Mouse (Mus musculus): ENCODE measurements around the gene Terb2.
"Not testable (repeated sequence)": the region's sequence is repeated elsewhere in the genome, so short reads cannot be mapped to it uniquely, and the experiment has no call there.

DNA sequence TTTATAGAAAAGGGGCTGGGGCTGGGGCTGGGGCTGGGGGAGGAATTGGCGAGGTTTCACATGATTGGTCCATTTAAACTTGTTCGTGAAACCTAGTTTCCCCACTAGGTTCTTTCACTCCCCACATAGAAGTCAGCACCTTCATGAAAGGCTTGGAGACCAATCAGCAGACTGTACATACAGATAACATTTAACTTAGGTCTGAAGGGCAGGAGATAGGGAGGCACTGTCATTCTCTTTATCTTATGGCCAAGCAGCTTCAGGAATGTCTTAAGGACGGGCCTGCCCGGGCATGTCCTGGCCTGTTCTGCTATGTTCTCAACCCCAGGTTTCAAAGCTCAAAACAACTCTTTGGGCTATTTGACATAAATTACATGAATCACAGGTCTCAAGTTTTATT is 31.0 kb downstream of the Terb2 start:
- TF ChIP-seq CTCF (IDR thresholded peaks at IDR 0.05; ENCODE audit: low read depth): not testable (repeated sequence)
- TF ChIP-seq EP300 (IDR thresholded peaks at IDR 0.05; ENCODE audit: low read depth): peak; percentile 84

Data from liver, postnatal 0 days (tissue).